Mouse (Mus musculus) neural tube, embryonic 15.5 days (tissue): ENCODE data around the gene Gnl1. TPM values are rescaled to one million over a fixed set of nuclear protein-coding genes. Genes with fewer than 3 reads are reported as not detected.
"Not testable (repeated sequence)": the region's sequence is repeated elsewhere in the genome, so short reads cannot be mapped to it uniquely, and the experiment has no call there.

Experiments
- ATAC-seq: fragments of 200-750 bp; cut with Nextera tagmentation; 2 replicates; pipeline ENCODE4 v1.8.0; 2017; ENCODE audit warnings: mild to moderate bottlenecking, moderate TSS enrichment, moderate library complexity; ENCODE audit not compliant: low FRiP score
- H3K27ac ChIP-seq: fragments of 300-500 bp; sonication (generic); replicated peaks from 2 replicates; pipeline ENCODE4 v1.5.1; 2015; ENCODE audit warnings: mild to moderate bottlenecking, inconsistent platforms
- H3K27me3 ChIP-seq: fragments of 300-500 bp; sonication (generic); replicated peaks from 2 replicates; pipeline ENCODE4 v1.6.1; 2015; ENCODE audit warnings: inconsistent platforms
- H3K36me3 ChIP-seq: fragments of 300-500 bp; sonication (generic); 2 replicates; pipeline ENCODE4 v1.6.1; 2015; ENCODE audit warnings: inconsistent platforms
- H3K4me1 ChIP-seq: fragments of 300-500 bp; sonication (generic); 2 replicates; pipeline ENCODE4 v1.6.1; 2015; ENCODE audit warnings: inconsistent platforms
- H3K4me2 ChIP-seq: fragments of 300-500 bp; sonication (generic); 2 replicates; pipeline ENCODE4 v1.6.1; 2015; ENCODE audit warnings: inconsistent platforms, mild to moderate bottlenecking, moderate library complexity
- H3K4me3 ChIP-seq: fragments of 300-500 bp; sonication (generic); replicated peaks from 2 replicates; pipeline ENCODE4 v1.5.1; 2015; ENCODE audit warnings: mild to moderate bottlenecking, inconsistent platforms
- H3K9ac ChIP-seq: fragments of 300-500 bp; sonication (generic); replicated peaks from 2 replicates; pipeline ENCODE4 v1.6.1; 2015; ENCODE audit warnings: mild to moderate bottlenecking, inconsistent platforms
- H3K9me3 ChIP-seq: fragments of 300-500 bp; sonication (generic); replicated peaks from 2 replicates; pipeline ENCODE4 v1.6.1; 2016; ENCODE audit warnings: inconsistent platforms
- WGBS: fragments of 180-500 bp; shearing (Covaris S2); methylation state at CpG from one replicate; pipeline ENCODE4 v1.1.7; 2015; ENCODE audit warnings: mixed read lengths; 5-methylcytosine and 5-hydroxymethylcytosine counted together
- polyA plus RNA-seq: library from polyadenylated mRNA; unstranded; fragments of >200 nt; fragmentation: Nextera tagmentation; extraction: Ambion mirVana; gene quantifications from 2 replicates; pipeline ENCODE4 v1.2.1, GENCODE M21; 2015

The Gnl1 gene
- polyA plus RNA-seq, 1 experiment from 2014 or later = 67.4 TPM

DNA sequence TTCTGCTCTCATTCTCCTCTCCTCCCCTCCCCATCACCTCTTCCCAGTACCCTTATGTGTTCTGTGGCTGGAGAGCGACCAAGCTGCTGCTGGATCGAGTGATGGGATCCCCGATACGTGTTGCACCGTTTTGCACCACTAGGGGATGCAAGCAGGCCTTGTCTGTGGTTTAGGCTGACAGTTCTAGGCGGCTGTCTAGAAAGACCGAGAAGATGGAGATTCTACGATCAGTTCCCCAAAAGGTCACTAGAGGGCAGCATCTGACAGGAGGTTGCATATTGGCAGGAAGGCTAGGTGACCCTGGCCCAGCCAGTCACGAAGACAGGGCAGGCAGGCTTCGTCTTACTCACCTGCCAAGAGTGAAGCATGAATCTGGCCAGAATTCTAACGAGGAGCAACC is 17.3 kb downstream of the Gnl1 start:
- peak overlapping the region; percentile 13 for H3K4me2 ChIP-seq
- 2% methylated on average over 11 of the region's 11 CpGs for WGBS

DNA sequence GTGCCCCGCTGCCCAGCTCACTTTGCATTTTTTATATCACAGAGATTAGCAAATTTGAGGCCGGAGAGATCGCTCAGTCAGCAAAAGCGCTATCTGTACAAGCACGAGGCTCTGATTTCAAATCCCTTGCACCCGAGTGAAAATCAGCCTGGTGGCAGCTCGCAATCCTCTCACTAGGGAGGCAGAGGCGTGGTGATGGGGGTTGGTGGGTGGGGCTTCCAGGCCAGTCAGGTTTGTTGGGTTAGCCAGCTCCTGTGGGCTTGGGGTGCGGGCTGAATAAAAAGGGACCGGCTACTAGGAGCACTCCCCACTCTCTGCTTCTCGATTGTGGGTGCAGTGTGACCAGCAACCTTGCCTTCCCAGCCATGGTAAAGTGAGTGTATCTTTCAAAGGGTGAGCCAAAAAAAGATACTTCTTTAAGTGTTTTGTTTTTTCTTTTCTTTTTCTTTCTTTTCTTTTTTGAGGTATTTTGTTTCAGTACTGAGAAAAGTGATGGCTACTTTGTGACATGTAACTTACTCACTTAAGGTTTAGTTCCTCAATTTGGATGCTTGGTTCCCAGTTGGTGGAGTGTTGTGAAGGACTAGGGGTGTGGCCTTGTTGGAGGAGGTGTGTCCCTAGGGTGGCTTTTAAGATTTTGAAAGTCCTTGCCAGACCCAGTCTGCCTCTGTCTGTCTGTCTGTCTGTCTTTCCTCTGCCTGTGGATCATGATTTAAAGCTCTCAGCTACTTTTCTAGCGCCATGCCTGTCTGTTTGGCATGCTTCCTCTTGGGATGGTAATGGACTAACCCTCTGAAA is 18.3 kb downstream of the Gnl1 start:
- no peaks in the 10 kb centered on the region for H3K27me3 ChIP-seq
- no peaks in the 10 kb centered on the region for H3K36me3 ChIP-seq
- no peak for ATAC-seq
- H3K4me2 ChIP-seq = peak overlapping the region; percentile 13; the same call in 1 of the 2 replicates
- H3K9ac ChIP-seq = no peak overlapping the region; the same call in 1 of the 2 replicates
- no peak overlapping the region for H3K4me3 ChIP-seq
- H3K4me1 ChIP-seq = peaks cover 30% of the 10 kb centered on the region
- H3K27ac ChIP-seq = no peak overlapping the region
- 61% methylated on average over 12 of the region's 12 CpGs for WGBS
- no peaks in the 10 kb centered on the region for H3K9me3 ChIP-seq

More for the DNA sequence above, 17.3 kb downstream of the Gnl1 start:
- Histone ChIP-seq H3K27ac (no peak overlapping the region), H3K27me3 (no peaks in the 10 kb centered on the region), H3K4me3 (no peak overlapping the region; the same call in 1 of the 2 replicates), H3K36me3 (no peaks in the 10 kb centered on the region), H3K9me3 (no peaks in the 10 kb centered on the region), H3K9ac (no peak overlapping the region), H3K4me1 (peaks cover 30% of the 10 kb centered on the region)
- ATAC-seq = peak; percentile 62

DNA sequence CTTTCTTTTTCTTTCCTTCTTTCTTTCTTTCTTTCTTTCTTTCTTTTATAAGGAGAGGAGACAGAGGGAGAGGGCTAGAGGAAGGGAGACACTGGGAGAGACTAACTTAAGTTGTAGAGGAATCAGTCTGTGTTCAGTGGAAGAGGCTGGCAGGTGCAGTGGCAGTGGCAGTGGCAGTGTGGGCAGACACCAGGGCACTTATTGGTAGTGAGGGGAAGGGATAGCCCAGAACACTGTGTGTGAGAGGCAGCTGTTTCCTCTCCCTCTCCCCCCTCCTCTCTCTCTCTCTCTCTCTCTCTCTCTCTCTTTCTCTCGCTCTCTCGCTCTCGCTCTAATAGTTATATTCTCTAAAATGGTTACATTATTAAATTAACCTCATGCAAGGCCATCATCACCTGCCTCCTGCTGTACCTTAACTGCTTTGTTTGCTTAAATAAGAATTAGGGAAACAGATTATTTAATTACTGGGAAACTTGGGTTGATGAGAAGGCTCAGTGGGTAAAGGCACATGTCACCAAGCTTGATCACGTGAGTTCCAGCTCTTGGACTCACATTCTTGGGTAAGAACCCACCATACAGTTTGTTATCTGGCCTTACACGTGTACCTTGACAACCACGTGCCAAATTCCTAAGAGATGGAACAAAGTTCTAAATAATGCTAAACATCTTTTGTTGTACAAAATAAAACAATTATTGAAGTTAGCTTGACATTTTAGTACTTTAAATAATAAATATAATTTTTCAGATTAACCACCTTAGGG is 19.1 kb downstream of the Gnl1 start:
- Histone ChIP-seq H3K27ac (no peak overlapping the region), H3K27me3 (no peaks in the 10 kb centered on the region), H3K4me2 (no peak overlapping the region), H3K9me3 (no peaks in the 10 kb centered on the region), H3K36me3 (no peaks in the 10 kb centered on the region), H3K4me1 (peaks cover 30% of the 10 kb centered on the region), H3K4me3 (no peak overlapping the region), H3K9ac (no peak overlapping the region)
- no peak for ATAC-seq
- 85% methylated on average over 6 of the region's 6 CpGs for WGBS

DNA sequence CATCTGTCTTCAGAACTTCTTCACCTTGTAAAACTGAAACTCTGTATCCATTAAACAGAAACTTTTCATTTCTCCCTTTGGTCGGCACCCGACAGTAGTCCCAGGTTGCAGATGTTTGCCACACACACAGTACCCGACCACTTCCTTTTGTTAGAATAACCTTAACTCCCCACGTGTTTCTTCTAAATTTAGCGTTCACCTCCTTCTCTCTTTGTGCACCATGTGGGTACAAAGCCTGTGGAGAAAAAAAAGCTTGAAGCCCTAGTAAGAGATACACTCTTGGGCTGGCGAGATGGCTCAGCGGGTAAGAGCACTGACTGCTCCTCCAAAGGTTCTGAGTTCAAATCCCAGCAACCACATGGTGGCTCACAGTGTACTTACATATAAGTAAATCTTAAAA is 19.7 kb downstream of the Gnl1 start:
- H3K4me3 ChIP-seq = no peak overlapping the region
- H3K27me3 ChIP-seq = no peaks in the 10 kb centered on the region
- H3K9ac ChIP-seq = no peak overlapping the region
- H3K9me3 ChIP-seq = no peaks in the 10 kb centered on the region
- WGBS = 92% methylated on average over 7 of the region's 7 CpGs
- no peak for ATAC-seq
- no peak overlapping the region for H3K4me2 ChIP-seq
- no peaks in the 10 kb centered on the region for H3K36me3 ChIP-seq
- peaks cover 30% of the 10 kb centered on the region for H3K4me1 ChIP-seq
- no peak overlapping the region for H3K27ac ChIP-seq

DNA sequence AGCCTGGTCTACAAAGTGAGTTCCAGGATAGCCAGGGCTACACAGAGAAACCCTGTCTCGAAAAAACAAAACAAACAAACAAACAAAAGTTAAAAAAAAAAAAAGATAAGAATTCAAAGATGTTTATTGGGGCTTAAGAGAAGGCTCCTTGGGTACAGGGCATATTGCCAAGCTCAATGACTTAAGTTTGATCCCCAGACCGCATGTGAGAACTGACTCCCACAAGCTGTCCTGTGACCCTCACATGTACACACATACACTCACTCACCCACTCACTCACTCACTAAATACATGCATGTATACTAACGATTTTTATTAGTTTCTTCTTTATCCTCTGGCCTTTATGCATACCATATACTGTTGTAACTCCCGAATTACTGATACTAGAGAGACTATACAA is 20.7 kb downstream of the Gnl1 start:
- H3K4me3 ChIP-seq = no peak overlapping the region
- H3K27ac ChIP-seq = no peak overlapping the region
- H3K9me3 ChIP-seq = no peaks in the 10 kb centered on the region
- no peaks in the 10 kb centered on the region for H3K27me3 ChIP-seq
- no peak overlapping the region for H3K9ac ChIP-seq
- H3K4me2 ChIP-seq = no peak overlapping the region
- 85% methylated on average over 4 of the region's 4 CpGs for WGBS
- ATAC-seq = no peak
- H3K36me3 ChIP-seq = no peaks in the 10 kb centered on the region
- peaks cover 29% of the 10 kb centered on the region for H3K4me1 ChIP-seq

DNA sequence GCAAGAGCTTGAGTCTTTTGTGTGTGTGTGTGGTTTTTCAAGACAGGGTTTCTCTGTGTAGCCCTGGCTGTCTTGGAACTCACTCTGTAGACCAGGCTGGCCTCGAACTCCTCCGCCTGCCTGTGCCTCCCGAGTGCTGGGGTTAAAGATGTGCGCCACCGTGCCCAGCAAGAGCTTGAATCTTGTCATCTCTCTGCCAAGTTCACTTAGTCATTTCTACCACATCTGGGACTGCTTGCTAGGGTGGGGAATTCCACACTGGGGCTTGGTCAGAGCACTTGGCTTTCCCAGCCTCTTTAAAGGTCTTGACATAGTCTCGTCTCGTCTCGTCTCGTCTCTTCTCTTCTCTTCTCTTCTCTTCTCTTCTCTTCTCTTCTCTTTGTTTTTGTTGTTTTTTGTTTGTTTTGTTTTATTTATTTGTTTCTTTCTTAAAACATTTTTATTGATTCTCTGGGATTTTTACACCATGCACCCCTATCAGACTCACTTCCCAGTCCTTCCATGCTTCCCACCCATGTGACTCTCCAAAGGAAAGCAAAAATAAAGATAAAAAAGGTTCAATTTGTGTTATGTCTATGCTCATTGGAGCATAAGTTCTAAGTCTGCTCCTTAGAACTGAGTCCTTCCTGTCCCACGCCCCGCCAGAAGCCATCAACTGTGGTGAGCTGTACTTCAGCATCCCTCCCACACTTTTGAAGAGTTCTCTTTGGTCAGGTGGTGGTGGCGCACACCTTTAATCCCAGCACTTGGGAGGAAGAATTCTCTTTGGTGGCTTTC is 21.7 kb downstream of the Gnl1 start:
- no peak overlapping the region for H3K9ac ChIP-seq
- no peak overlapping the region for H3K4me3 ChIP-seq
- H3K4me1 ChIP-seq = peaks cover 20% of the 10 kb centered on the region
- H3K36me3 ChIP-seq = peaks cover 5% of the 10 kb centered on the region; the same call in 1 of the 2 replicates
- H3K9me3 ChIP-seq = no peaks in the 10 kb centered on the region
- no peak overlapping the region for H3K4me2 ChIP-seq
- WGBS = 93% methylated on average over 12 of the region's 12 CpGs
- H3K27me3 ChIP-seq = no peaks in the 10 kb centered on the region
- H3K27ac ChIP-seq = no peak overlapping the region
- ATAC-seq = no peak

DNA sequence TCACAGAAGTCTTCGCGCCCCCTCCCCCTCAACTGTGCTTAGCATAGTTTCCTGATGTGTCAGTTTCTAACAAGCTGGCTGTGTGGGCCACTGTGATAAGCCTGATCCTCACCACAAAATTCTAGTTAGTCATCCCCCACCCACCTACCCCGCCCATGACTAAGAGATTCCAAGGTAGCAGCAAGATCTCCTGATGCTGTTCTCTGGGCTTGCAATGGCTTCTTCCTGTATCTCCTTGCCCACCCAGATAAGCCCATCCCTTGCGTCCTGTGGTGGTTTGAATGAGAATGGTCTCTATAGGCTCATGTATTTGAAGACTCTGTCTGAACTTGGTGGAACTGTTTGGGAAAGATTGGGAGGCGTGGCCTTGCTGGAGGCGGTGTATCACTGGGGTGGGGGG is 22.3 kb downstream of the Gnl1 start:
- Histone ChIP-seq H3K9me3 (no peaks in the 10 kb centered on the region), H3K4me3 (no peak overlapping the region), H3K4me2 (no peak overlapping the region), H3K36me3 (peaks cover 10% of the 10 kb centered on the region; the same call in 1 of the 2 replicates), H3K9ac (no peak overlapping the region), H3K27me3 (no peaks in the 10 kb centered on the region), H3K4me1 (peaks cover 15% of the 10 kb centered on the region), H3K27ac (no peak overlapping the region)
- WGBS = 96% methylated on average over 6 of the region's 6 CpGs
- no peak for ATAC-seq

DNA sequence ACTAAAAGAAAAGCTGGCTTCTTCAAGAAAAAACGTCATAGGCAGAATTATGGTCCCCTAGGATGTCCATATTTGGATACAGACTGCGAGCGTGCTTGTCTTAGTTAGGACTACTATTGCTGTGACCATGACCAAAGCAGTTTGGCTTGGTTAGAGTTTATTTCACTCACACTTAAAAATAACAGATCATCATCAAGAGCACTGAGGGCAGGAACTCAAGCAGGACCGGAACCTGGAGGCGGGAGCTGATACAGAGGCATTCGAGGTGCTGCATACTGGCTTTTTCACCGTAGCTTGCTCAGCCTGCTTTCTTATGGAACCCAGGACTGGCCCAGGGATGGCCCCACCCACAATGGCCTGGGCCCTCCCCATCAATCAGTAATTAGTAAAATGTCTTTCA is 23.7 kb downstream of the Gnl1 start:
- Histone ChIP-seq H3K4me3 (no peak overlapping the region), H3K27me3 (no peaks in the 10 kb centered on the region), H3K9ac (no peak overlapping the region), H3K27ac (no peak overlapping the region), H3K4me1 (0 out of 2 replicates have a peak, but pooled peaks cover 3% of the 10 kb centered on the region), H3K4me2 (no peak overlapping the region), H3K9me3 (no peaks in the 10 kb centered on the region), H3K36me3 (peaks cover 10% of the 10 kb centered on the region; the same call in 1 of the 2 replicates)
- 96% methylated on average over 7 of the region's 7 CpGs for WGBS
- no peak for ATAC-seq

DNA sequence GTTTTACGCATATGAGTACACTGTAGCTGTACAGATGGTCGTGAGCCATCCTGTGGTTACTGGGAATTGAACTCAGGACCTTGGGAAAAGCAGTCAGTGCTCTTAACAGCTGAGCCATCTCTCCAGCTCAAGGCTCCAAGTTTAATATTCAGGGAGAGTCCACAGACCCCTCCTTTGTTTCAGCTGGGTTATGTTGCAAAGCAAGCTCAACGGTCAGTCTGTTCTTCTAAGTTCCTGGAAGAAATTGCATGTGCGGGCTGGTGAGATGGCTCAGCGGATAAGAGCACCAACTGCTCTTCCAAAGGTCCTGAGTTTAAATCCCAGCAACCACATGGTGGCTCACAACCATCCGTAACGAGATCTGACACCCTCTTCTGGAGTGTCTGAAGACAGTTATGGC is 24.8 kb downstream of the Gnl1 start:
- peaks cover 10% of the 10 kb centered on the region; the same call in 1 of the 2 replicates for H3K36me3 ChIP-seq
- H3K9me3 ChIP-seq, H3K4me1 ChIP-seq, H3K27me3 ChIP-seq, H3K27ac ChIP-seq, H3K4me3 ChIP-seq, H3K4me2 ChIP-seq, H3K9ac ChIP-seq, ATAC-seq: not testable (repeated sequence)
- WGBS = 96% methylated on average over 7 of the region's 7 CpGs

DNA sequence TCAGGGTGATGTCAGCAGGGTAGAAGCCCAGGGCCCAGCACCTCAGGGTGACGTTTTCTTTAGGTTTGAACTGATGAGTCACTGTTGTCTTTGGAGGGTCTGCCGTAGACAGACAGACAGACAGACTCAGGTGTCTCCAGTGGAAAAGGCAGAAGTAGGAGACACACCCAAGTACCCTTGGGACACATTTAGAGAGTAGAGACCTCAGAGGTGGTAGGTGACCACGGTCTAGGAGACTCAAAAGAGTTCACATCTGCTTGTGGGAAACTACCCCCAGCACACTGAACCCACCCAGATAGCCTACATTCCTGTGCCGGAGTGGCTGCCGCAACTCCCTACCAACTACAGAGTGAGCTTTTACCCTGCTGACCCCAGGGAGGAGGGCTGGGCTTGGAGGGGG is 35.3 kb downstream of the Gnl1 start:
- Histone ChIP-seq H3K27me3 (no peaks in the 10 kb centered on the region), H3K36me3 (peaks cover 18% of the 10 kb centered on the region), H3K4me2 (no peak overlapping the region), H3K4me1 (no peaks in the 10 kb centered on the region), H3K9me3 (no peaks in the 10 kb centered on the region), H3K9ac (no peak overlapping the region), H3K27ac (no peak overlapping the region), H3K4me3 (no peak overlapping the region)
- ATAC-seq = no peak
- WGBS = 93% methylated on average over 5 of the region's 5 CpGs

DNA sequence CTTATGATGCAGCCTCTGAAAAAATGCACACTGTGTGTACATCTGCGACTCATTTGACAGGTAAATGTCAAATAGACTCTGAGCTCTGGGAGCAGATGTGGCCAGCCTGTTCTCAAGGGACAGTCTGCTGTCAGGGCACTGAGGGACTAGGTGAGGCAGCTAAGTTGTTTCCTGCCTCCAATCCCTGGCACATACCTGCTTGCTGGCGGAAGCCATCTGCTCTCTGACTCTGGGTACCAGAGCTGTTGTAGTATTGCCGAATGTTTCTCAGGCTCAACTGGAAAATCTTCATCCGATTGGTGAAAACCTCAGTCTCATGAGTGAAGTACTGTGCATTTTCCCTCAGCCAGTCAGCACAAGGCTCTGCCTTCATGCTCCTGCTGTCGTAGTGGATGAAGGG is 37.4 kb downstream of the Gnl1 start:
- no peak overlapping the region for H3K4me2 ChIP-seq
- ATAC-seq = no peak
- H3K4me1 ChIP-seq = no peaks in the 10 kb centered on the region
- H3K9me3 ChIP-seq = no peaks in the 10 kb centered on the region
- no peak overlapping the region for H3K4me3 ChIP-seq
- H3K9ac ChIP-seq = no peak overlapping the region
- H3K36me3 ChIP-seq = peaks cover 18% of the 10 kb centered on the region
- H3K27me3 ChIP-seq = no peaks in the 10 kb centered on the region
- no peak overlapping the region for H3K27ac ChIP-seq
- 93% methylated on average over 5 of the region's 5 CpGs for WGBS
